Mouse (Mus musculus) left cerebral cortex, postnatal 14 days (tissue): ENCODE results near the gene Vps41. TPM values are rescaled to one million over a fixed set of nuclear protein-coding genes. Genes with fewer than 3 reads are reported as not detected.

ENCODE experiments used
- DNase-seq, 2 experiments: peaks; one replicate each; pipeline ENCODE4 v3.0.0; 2021 to 2022; ENCODE audit warnings: low spot score in 2 of 2, mixed read lengths in 1 of 2
- intact Hi-C: fragments of 180-260 bp; cut with DNase I; formaldehyde crosslinking; loops from one replicate; pipeline ENCODE4 v1.15.1; 2025
- total RNA-seq, 2 experiments: library from RNA; stranded (reverse); gene quantifications; 2 replicates each; pipeline ENCODE4 v1.2.3; 2021

Gene Vps41
- total RNA-seq, 2 experiments from 2014 or later: 135 to 141 TPM

- intact Hi-C loops: no loop called here
- peak; percentile 17 to 45 for DNase-seq
Observed at GRCm38 (mm10) chr13:18856026-18856802, 139.1 kb downstream of the Vps41 start.

GRCm38 (mm10) chr13:18858183-18858582 lies 141.1 kb downstream of the Vps41 start:
- peak; percentile 75 to 84 for DNase-seq
- intact Hi-C loops: no loop called here

GRCm38 (mm10) chr13:18859389-18859788 lies 142.3 kb downstream of the Vps41 start:
- intact Hi-C loops: no loop called here
- peak; percentile 15 to 42 for DNase-seq

- intact Hi-C loops: no loop called here
- DNase-seq: peak; percentile 50 to 65
Observed at GRCm38 (mm10) chr13:18868030-18868490, 151.0 kb downstream of the Vps41 start.

GRCm38 (mm10) chr13:18868825-18869224 lies 151.7 kb downstream of the Vps41 start:
- DNase-seq: no peak
- intact Hi-C loops: no loop called here

- intact Hi-C loops: no loop called here
- no peak for DNase-seq
Observed at GRCm38 (mm10) chr13:18875321-18875720, 158.2 kb downstream of the Vps41 start.

GRCm38 (mm10) chr13:18892910-18893309 lies 175.8 kb downstream of the Vps41 start:
- peak; percentile 68 to 69 for DNase-seq
- intact Hi-C loops: no loop called here

GRCm38 (mm10) chr13:18896789-18897188 lies 179.7 kb downstream of the Vps41 start:
- no peak for DNase-seq
- intact Hi-C loops: no loop called here

- DNase-seq: no peak
Observed at GRCm38 (mm10) chr13:18903623-18904022, 186.5 kb downstream of the Vps41 start.

GRCm38 (mm10) chr13:18914774-18915173 lies 197.7 kb downstream of the Vps41 start:
- intact Hi-C loops: no loop called here

More at GRCm38 (mm10) chr13:18903623-18904022, 186.5 kb downstream of the Vps41 start:
- intact Hi-C loops: no loop called here

More at GRCm38 (mm10) chr13:18914774-18915173, 197.7 kb downstream of the Vps41 start:
- peak in 1 of 2 experiments; percentile 45 for DNase-seq

Other genes starting within 250 kb of the Vps41 start
- 100 to 1,000 TPM; 230 to 243 TPM for gene Amph, start 230.9 kb downstream of the Vps41 start, total RNA-seq